ENCODE assay signal across 8 mouse cellular contexts in genomic region chr7:13010005-13010908, GRCm38 (mm10). TPM values are rescaled to one million over a fixed set of nuclear protein-coding genes. Genes with fewer than 3 reads are reported as not detected.
DNase-seq lines count a peak whose midpoint lies in the region; ATAC-seq lines count a peak whose summit lies in the region.

TSS of gene Zbtb45 (minus strand) at chr7:13010034.

- H3K9ac ChIP-seq in lung, embryonic 15.5 days, result peak within 1 kb of the TSS; percentile 86
- H3K9ac ChIP-seq in midbrain, embryonic 14.5 days (replicated peaks; ENCODE audit: low read length), result peak within 1 kb of the TSS; percentile 84

- peaks cover 27% of the 10 kb centered on the region for H3K36me3 ChIP-seq in lung, embryonic 15.5 days
- peaks cover 24% of the 10 kb centered on the region for H3K36me3 ChIP-seq in midbrain, embryonic 14.5 days (ENCODE audit: control insufficient read depth, insufficient read depth, low read length)

- ATAC-seq in lung, embryonic 15.5 days (ENCODE audit: borderline replicate concordance, extremely low read depth, low FRiP score, low TSS enrichment), result no peak
- ATAC-seq in erythroblast, adult 5-6 weeks (replicated peaks; ENCODE audit: low FRiP score, poor library complexity, severe bottlenecking), result peak; percentile 84
- ATAC-seq in midbrain, embryonic 14.5 days (ENCODE audit: low FRiP score, low TSS enrichment), result no peak
- no peak for ATAC-seq in inflammation-experienced regulatory T-cells, adult 6 months

- peak within 1 kb of the TSS; percentile 84 for H3K4me2 ChIP-seq in lung, embryonic 15.5 days
- peak within 1 kb of the TSS; percentile 80 for H3K4me2 ChIP-seq in midbrain, embryonic 14.5 days (ENCODE audit: low read length)

- H3K27ac ChIP-seq in lung, embryonic 15.5 days, result peak within 1 kb of the TSS; percentile 97
- peak within 1 kb of the TSS; percentile 92 for H3K27ac ChIP-seq in midbrain, embryonic 14.5 days (replicated peaks; ENCODE audit: low read depth, low read length)

- H3K4me1 ChIP-seq in lung, embryonic 15.5 days, result peaks cover 10% of the 10 kb centered on the region
- H3K4me1 ChIP-seq in midbrain, embryonic 14.5 days (ENCODE audit: control insufficient read depth, insufficient read depth, low read length), result peaks cover 11% of the 10 kb centered on the region

- 10% methylated on average over 26 of the region's 26 CpGs for WGBS in lung, embryonic 15.5 days
- 14% methylated on average over 26 of the region's 26 CpGs for WGBS in large intestine, adult 2 months
- WGBS in midbrain, embryonic 14.5 days, result 12% methylated on average over 26 of the region's 26 CpGs

- H3K9me3 ChIP-seq in lung, embryonic 15.5 days, result no peaks in the 10 kb centered on the region
- no peaks in the 10 kb centered on the region for H3K9me3 ChIP-seq in midbrain, embryonic 14.5 days (ENCODE audit: control insufficient read depth, low read length)

- H3K27me3 ChIP-seq in lung, embryonic 15.5 days, result no peaks in the 10 kb centered on the region
- no peaks in the 10 kb centered on the region for H3K27me3 ChIP-seq in midbrain, embryonic 14.5 days (ENCODE audit: control insufficient read depth, insufficient read depth, low read length)

- no peak for DNase-seq in lung, postnatal 14 days
- no peak for DNase-seq in adrenal gland, postnatal 14 days
- DNase-seq in large intestine, adult 2 months (ENCODE audit: low read depth, low spot score), result no peak
- no peak for DNase-seq in midbrain, embryonic 14.5 days
- DNase-seq in urinary bladder, postnatal 10 days (ENCODE audit: low spot score), result no peak

- H3K4me3 ChIP-seq in lung, embryonic 15.5 days, result peak within 1 kb of the TSS; percentile 74
- peak within 1 kb of the TSS; percentile 74 for H3K4me3 ChIP-seq in midbrain, embryonic 14.5 days (replicated peaks; ENCODE audit: low read depth, low read length)

RNA-seq across cellular contexts. Expression of gene Zbtb45, which starts in this region (rescaled TPM):
- polyA plus RNA-seq in lung, embryonic 15.5 days (2015; fragmentation: Nextera tagmentation; extraction: Ambion mirVana), result 24.8 and 27.8 TPM in 2 replicates
- total RNA-seq in adrenal gland, postnatal 14 days (2021), result 12.8 and 13.2 TPM in 2 replicates
- total RNA-seq in erythroblast, adult 5-6 weeks (2015; ENCODE audit: low replicate concordance), result 2.7 and 8.2 TPM in 2 replicates
- 21.2 and 23.4 TPM in 2 replicates for total RNA-seq in erythroblast, adult 5-6 weeks (2017; ENCODE audit: low replicate concordance)
- polyA plus RNA-seq in large intestine, adult 2 months (2012; rRNA removed), result 16.0 and 18.3 TPM in 2 replicates
- 42.4 and 42.5 TPM in 2 replicates for polyA plus RNA-seq in midbrain, embryonic 14.5 days (2014; fragmentation: Nextera tagmentation; extraction: Ambion mirVana)
- 1 to 10 TPM; 5.4 to 8.0 (median 6.5) TPM for polyA plus RNA-seq in inflammation-experienced regulatory T-cells, adult 6 months (2017; shearing (Covaris generic))
